Mouse (Mus musculus): Measurements from ENCODE around the gene Kat2b. TPM values are rescaled to one million over a fixed set of nuclear protein-coding genes. Genes with fewer than 3 reads are reported as not detected.

Gene Kat2b
- polyA plus RNA-seq, 1 experiment from 2014 or later = 8.7 TPM

GRCm38 (mm10) chr17:53578249-53578648, 11.6 kb downstream of the Kat2b start:
- Histone ChIP-seq H3K9me3 (replicated peaks; ENCODE audit: control insufficient read depth, low read length, poor library complexity, severe bottlenecking) (no peaks in the 10 kb centered on the region), H3K4me2 (ENCODE audit: low read length) (no peak overlapping the region), H3K9ac (ENCODE audit: low read depth, low read length) (no peak overlapping the region), H3K4me1 (ENCODE audit: control insufficient read depth, insufficient read depth, low read length) (peaks cover 5% of the 10 kb centered on the region; the same call in 1 of the 2 replicates), H3K27me3 (ENCODE audit: control insufficient read depth, insufficient read depth, low read depth, low read length) (no peaks in the 10 kb centered on the region), H3K27ac (ENCODE audit: low read length) (no peak overlapping the region), H3K36me3 (ENCODE audit: control insufficient read depth, insufficient read depth, low read length) (no peaks in the 10 kb centered on the region), H3K4me3 (ENCODE audit: low read depth, low read length) (no peak overlapping the region)
- no peak for ATAC-seq
- WGBS = 81% methylated on average over 6 of the region's 6 CpGs

- Histone ChIP-seq H3K36me3 (ENCODE audit: control insufficient read depth, insufficient read depth, low read length) (no peaks in the 10 kb centered on the region), H3K27me3 (ENCODE audit: control insufficient read depth, insufficient read depth, low read depth, low read length) (no peaks in the 10 kb centered on the region), H3K27ac (ENCODE audit: low read length) (no peak overlapping the region), H3K9ac (ENCODE audit: low read depth, low read length) (no peak overlapping the region), H3K4me2 (ENCODE audit: low read length) (no peak overlapping the region), H3K4me3 (ENCODE audit: low read depth, low read length) (no peak overlapping the region), H3K9me3 (replicated peaks; ENCODE audit: control insufficient read depth, low read length, poor library complexity, severe bottlenecking) (no peaks in the 10 kb centered on the region), H3K4me1 (ENCODE audit: control insufficient read depth, insufficient read depth, low read length) (peaks cover 5% of the 10 kb centered on the region; the same call in 1 of the 2 replicates)
- no peak for ATAC-seq
- 63% methylated on average over 9 of the region's 9 CpGs for WGBS
These were observed 12.1 kb downstream of the Kat2b start for GRCm38 (mm10) chr17:53578776-53579175.

GRCm38 (mm10) chr17:53579612-53580011, 13.0 kb downstream of the Kat2b start:
- no peak for ATAC-seq
- H3K27me3 ChIP-seq (ENCODE audit: control insufficient read depth, insufficient read depth, low read depth, low read length) = no peaks in the 10 kb centered on the region
- no peaks in the 10 kb centered on the region for H3K36me3 ChIP-seq (ENCODE audit: control insufficient read depth, insufficient read depth, low read length)
- H3K4me3 ChIP-seq (ENCODE audit: low read depth, low read length) = no peak overlapping the region
- H3K4me1 ChIP-seq (ENCODE audit: control insufficient read depth, insufficient read depth, low read length) = peaks cover 5% of the 10 kb centered on the region; the same call in 1 of the 2 replicates
- H3K27ac ChIP-seq (ENCODE audit: low read length) = no peak overlapping the region
- no peaks in the 10 kb centered on the region for H3K9me3 ChIP-seq (replicated peaks; ENCODE audit: control insufficient read depth, low read length, poor library complexity, severe bottlenecking)
- H3K4me2 ChIP-seq (ENCODE audit: low read length) = no peak overlapping the region
- 49% methylated on average over 4 of the region's 4 CpGs for WGBS
- no peak overlapping the region for H3K9ac ChIP-seq (ENCODE audit: low read depth, low read length)

GRCm38 (mm10) chr17:53580237-53580636, 13.6 kb downstream of the Kat2b start:
- Histone ChIP-seq H3K27me3 (ENCODE audit: control insufficient read depth, insufficient read depth, low read depth, low read length) (no peaks in the 10 kb centered on the region), H3K4me3 (ENCODE audit: low read depth, low read length) (no peak overlapping the region), H3K36me3 (ENCODE audit: control insufficient read depth, insufficient read depth, low read length) (no peaks in the 10 kb centered on the region), H3K9ac (ENCODE audit: low read depth, low read length) (no peak overlapping the region), H3K4me1 (ENCODE audit: control insufficient read depth, insufficient read depth, low read length) (peaks cover 5% of the 10 kb centered on the region; the same call in 1 of the 2 replicates), H3K4me2 (ENCODE audit: low read length) (no peak overlapping the region), H3K27ac (ENCODE audit: low read length) (no peak overlapping the region), H3K9me3 (replicated peaks; ENCODE audit: control insufficient read depth, low read length, poor library complexity, severe bottlenecking) (no peaks in the 10 kb centered on the region)
- ATAC-seq = no peak
- WGBS = 59% methylated on average over 3 of the region's 3 CpGs

DNA sequence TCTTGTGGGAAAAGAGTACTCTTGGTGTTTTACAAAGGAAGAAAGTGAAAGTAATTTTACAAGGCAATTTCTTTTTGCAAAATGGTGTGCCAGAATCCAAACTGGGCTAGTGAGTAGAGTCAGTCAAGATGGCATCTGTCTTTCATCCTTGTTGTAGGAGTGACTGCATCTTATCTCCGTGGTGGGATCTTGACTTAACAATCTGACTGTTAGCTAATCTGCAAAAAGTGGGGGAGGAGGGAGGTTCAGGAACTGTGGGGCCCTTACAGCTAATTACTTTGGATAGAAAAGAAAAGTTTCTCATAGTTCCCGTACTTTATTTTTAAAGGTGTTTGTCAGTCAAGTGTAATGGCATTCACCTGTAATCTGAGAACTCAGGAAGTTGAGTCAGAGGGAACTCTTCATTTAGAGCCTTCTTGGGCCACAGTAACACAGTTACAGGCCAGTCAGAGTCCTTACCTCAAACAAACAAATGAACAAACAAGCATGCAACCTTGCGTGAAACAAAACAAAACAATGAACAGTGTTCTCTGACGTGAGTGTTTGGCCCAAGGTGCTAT, 15.4 kb downstream of the Kat2b start:
- Histone ChIP-seq H3K4me3 (ENCODE audit: low read depth, low read length) (no peak overlapping the region), H3K27me3 (ENCODE audit: control insufficient read depth, insufficient read depth, low read depth, low read length) (no peaks in the 10 kb centered on the region), H3K4me1 (ENCODE audit: control insufficient read depth, insufficient read depth, low read length) (peaks cover 11% of the 10 kb centered on the region; the same call in 1 of the 2 replicates), H3K9me3 (replicated peaks; ENCODE audit: control insufficient read depth, low read length, poor library complexity, severe bottlenecking) (no peaks in the 10 kb centered on the region), H3K27ac (ENCODE audit: low read length) (no peak overlapping the region), H3K36me3 (ENCODE audit: control insufficient read depth, insufficient read depth, low read length) (no peaks in the 10 kb centered on the region), H3K9ac (ENCODE audit: low read depth, low read length) (no peak overlapping the region), H3K4me2 (ENCODE audit: low read length) (no peak overlapping the region)
- no peak for ATAC-seq
- 78% methylated on average over 4 of the region's 4 CpGs for WGBS

DNA sequence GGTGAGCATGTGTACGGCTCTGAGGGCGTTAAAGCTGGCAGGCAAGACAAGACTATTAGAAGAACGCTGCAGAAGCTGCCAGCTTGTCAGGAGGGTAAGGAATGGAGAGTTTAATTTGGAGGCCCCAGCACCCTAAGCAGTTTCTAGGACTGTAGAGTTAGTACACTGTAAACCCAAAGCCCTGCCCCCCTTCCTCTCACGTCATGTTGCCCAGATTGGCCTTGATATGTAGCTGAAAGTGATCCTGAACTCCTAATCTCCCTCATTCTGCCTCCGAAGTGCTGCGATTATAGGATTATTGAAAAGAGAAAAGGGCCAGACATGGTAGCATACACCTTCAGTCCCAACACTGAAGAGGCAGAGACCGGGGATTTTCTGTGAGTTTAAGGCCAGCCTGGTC, 16.1 kb downstream of the Kat2b start:
- no peaks in the 10 kb centered on the region for H3K9me3 ChIP-seq (replicated peaks; ENCODE audit: control insufficient read depth, low read length, poor library complexity, severe bottlenecking)
- H3K9ac ChIP-seq (ENCODE audit: low read depth, low read length) = no peak overlapping the region
- no peak overlapping the region for H3K4me2 ChIP-seq (ENCODE audit: low read length)
- H3K4me1 ChIP-seq (ENCODE audit: control insufficient read depth, insufficient read depth, low read length) = peaks cover 13% of the 10 kb centered on the region; the same call in 1 of the 2 replicates
- no peaks in the 10 kb centered on the region for H3K36me3 ChIP-seq (ENCODE audit: control insufficient read depth, insufficient read depth, low read length)
- no peak for ATAC-seq
- WGBS = 83% methylated on average over 7 of the region's 7 CpGs
- no peak overlapping the region for H3K27ac ChIP-seq (ENCODE audit: low read length)
- H3K4me3 ChIP-seq (ENCODE audit: low read depth, low read length) = no peak overlapping the region
- no peaks in the 10 kb centered on the region for H3K27me3 ChIP-seq (ENCODE audit: control insufficient read depth, insufficient read depth, low read depth, low read length)

DNA sequence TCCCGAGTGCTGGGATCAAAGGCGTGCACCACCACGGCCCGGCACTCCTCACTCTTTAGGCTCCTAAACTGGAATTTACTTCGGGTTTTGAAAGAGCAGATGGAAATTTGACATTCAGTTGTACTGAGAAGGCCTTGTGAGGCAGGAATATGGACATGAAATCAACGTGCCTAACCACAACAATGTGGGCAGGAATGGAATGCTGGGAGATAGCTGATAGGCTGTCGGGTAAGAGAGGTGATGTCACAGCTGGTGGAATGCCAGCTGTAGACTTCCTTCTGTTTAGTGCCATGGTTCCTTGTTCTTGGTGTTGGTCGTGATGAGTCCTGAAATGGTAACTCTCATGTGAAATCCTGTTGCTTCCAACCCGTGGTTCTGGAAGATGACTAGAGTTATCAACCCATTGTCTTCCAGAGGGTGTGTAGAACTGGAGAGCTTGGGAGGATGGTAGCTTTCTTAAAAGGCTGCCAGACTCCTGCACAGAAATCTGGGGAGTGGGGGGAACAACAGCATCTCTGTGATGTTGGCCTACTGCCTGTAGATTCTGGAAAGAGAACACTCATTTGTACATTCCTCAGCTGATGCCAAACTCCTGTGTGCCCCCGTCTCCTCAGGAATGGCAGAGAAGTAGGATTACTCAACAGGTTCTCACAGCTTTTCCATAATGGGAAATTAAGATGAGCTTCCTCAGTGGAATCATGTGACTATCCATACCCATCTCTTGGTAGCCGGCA, 17.4 kb downstream of the Kat2b start:
- 94% methylated on average over 11 of the region's 11 CpGs for WGBS
- ATAC-seq = no peak

GRCm38 (mm10) chr17:53587074-53587851, 20.6 kb downstream of the Kat2b start:
- ATAC-seq = peak; percentile 68; the same call in 1 of the 2 replicates
- H3K4me2 ChIP-seq (ENCODE audit: low read length) = no peak overlapping the region

More for the DNA sequence above, 17.4 kb downstream of the Kat2b start:
- Histone ChIP-seq H3K4me3 (ENCODE audit: low read depth, low read length) (no peak overlapping the region), H3K4me2 (ENCODE audit: low read length) (no peak overlapping the region), H3K9me3 (replicated peaks; ENCODE audit: control insufficient read depth, low read length, poor library complexity, severe bottlenecking) (no peaks in the 10 kb centered on the region), H3K9ac (ENCODE audit: low read depth, low read length) (no peak overlapping the region), H3K4me1 (ENCODE audit: control insufficient read depth, insufficient read depth, low read length) (peaks cover 8% of the 10 kb centered on the region; the same call in 1 of the 2 replicates), H3K27ac (ENCODE audit: low read length) (no peak overlapping the region), H3K36me3 (ENCODE audit: control insufficient read depth, insufficient read depth, low read length) (no peaks in the 10 kb centered on the region), H3K27me3 (ENCODE audit: control insufficient read depth, insufficient read depth, low read depth, low read length) (no peaks in the 10 kb centered on the region)

More at GRCm38 (mm10) chr17:53587074-53587851, 20.6 kb downstream of the Kat2b start:
- Histone ChIP-seq H3K4me3 (ENCODE audit: low read depth, low read length) (no peak overlapping the region), H3K36me3 (ENCODE audit: control insufficient read depth, insufficient read depth, low read length) (no peaks in the 10 kb centered on the region), H3K9ac (ENCODE audit: low read depth, low read length) (no peak overlapping the region), H3K4me1 (ENCODE audit: control insufficient read depth, insufficient read depth, low read length) (peaks cover 8% of the 10 kb centered on the region; the same call in 1 of the 2 replicates), H3K27ac (ENCODE audit: low read length) (no peak overlapping the region), H3K27me3 (ENCODE audit: control insufficient read depth, insufficient read depth, low read depth, low read length) (no peaks in the 10 kb centered on the region), H3K9me3 (replicated peaks; ENCODE audit: control insufficient read depth, low read length, poor library complexity, severe bottlenecking) (no peaks in the 10 kb centered on the region)
- WGBS = 46% methylated on average over 14 of the region's 14 CpGs

Measured in midbrain, embryonic 16.5 days (tissue).